Mouse (Mus musculus): Measurements from ENCODE around the gene Mill2. TPM values are rescaled to one million over a fixed set of nuclear protein-coding genes. Genes with fewer than 3 reads are reported as not detected.

The Mill2 gene
- polyA plus RNA-seq, 1 experiment from 2014 or later = 0.50 TPM

- Histone ChIP-seq H3K9me3 (ENCODE audit: control insufficient read depth, low read length) (no peaks in the 10 kb centered on the region), H3K27me3 (ENCODE audit: control insufficient read depth, insufficient read depth, low read length) (no peaks in the 10 kb centered on the region), H3K4me3 (replicated peaks; ENCODE audit: low read length) (peak overlapping the region; percentile 47), H3K9ac (peak overlapping the region; percentile 57), H3K4me2 (replicated peaks) (peak overlapping the region; percentile 79), H3K36me3 (replicated peaks; ENCODE audit: control insufficient read depth, insufficient read depth) (no peaks in the 10 kb centered on the region), H3K4me1 (replicated peaks; ENCODE audit: control insufficient read depth, insufficient read depth, low read length) (0 out of 2 replicates have a peak, but pooled peaks cover 4% of the 10 kb centered on the region), H3K27ac (no peak overlapping the region)
- ATAC-seq (ENCODE audit: low FRiP score) (peak; percentile 71), DNase-seq (ENCODE audit: low spot score) (peak; percentile 40)
- 32% methylated on average over 13 of the region's 14 CpGs for WGBS
Measured at GRCm38 (mm10) chr7:18872014-18872802, 32.4 kb downstream of the Mill2 start.

GRCm38 (mm10) chr7:18872816-18873215, 33.0 kb downstream of the Mill2 start:
- Histone ChIP-seq H3K36me3 (replicated peaks; ENCODE audit: control insufficient read depth, insufficient read depth) (no peaks in the 10 kb centered on the region), H3K9me3 (ENCODE audit: control insufficient read depth, low read length) (no peaks in the 10 kb centered on the region), H3K4me2 (replicated peaks) (peak overlapping the region; percentile 79), H3K27ac (no peak overlapping the region), H3K4me1 (replicated peaks; ENCODE audit: control insufficient read depth, insufficient read depth, low read length) (0 out of 2 replicates have a peak, but pooled peaks cover 4% of the 10 kb centered on the region), H3K4me3 (replicated peaks; ENCODE audit: low read length) (peak overlapping the region; percentile 47), H3K9ac (peak overlapping the region; percentile 57), H3K27me3 (ENCODE audit: control insufficient read depth, insufficient read depth, low read length) (no peaks in the 10 kb centered on the region)
- ATAC-seq (ENCODE audit: low FRiP score) (peak; percentile 38), DNase-seq (ENCODE audit: low spot score) (no peak)
- 2% methylated on average over 7 of the region's 7 CpGs for WGBS

- ATAC-seq (ENCODE audit: low FRiP score) (peak; percentile 80), DNase-seq (ENCODE audit: low spot score) (peak; percentile 91)
- Histone ChIP-seq H3K4me2 (replicated peaks) (peak overlapping the region; percentile 79), H3K4me1 (replicated peaks; ENCODE audit: control insufficient read depth, insufficient read depth, low read length) (0 out of 2 replicates have a peak, but pooled peaks cover 4% of the 10 kb centered on the region), H3K9me3 (ENCODE audit: control insufficient read depth, low read length) (no peaks in the 10 kb centered on the region), H3K27ac (no peak overlapping the region), H3K36me3 (replicated peaks; ENCODE audit: control insufficient read depth, insufficient read depth) (no peaks in the 10 kb centered on the region), H3K4me3 (replicated peaks; ENCODE audit: low read length) (peak overlapping the region; percentile 47), H3K27me3 (ENCODE audit: control insufficient read depth, insufficient read depth, low read length) (no peaks in the 10 kb centered on the region), H3K9ac (peak overlapping the region; percentile 57)
- under 1% methylated on average over 10 of the region's 10 CpGs for WGBS
Measured at GRCm38 (mm10) chr7:18873253-18873652, 33.5 kb downstream of the Mill2 start.

- Histone ChIP-seq H3K27ac (no peak overlapping the region), H3K36me3 (replicated peaks; ENCODE audit: control insufficient read depth, insufficient read depth) (no peaks in the 10 kb centered on the region), H3K4me1 (replicated peaks; ENCODE audit: control insufficient read depth, insufficient read depth, low read length) (0 out of 2 replicates have a peak, but pooled peaks cover 4% of the 10 kb centered on the region), H3K9ac (no peak overlapping the region), H3K9me3 (ENCODE audit: control insufficient read depth, low read length) (no peaks in the 10 kb centered on the region), H3K4me3 (replicated peaks; ENCODE audit: low read length) (no peak overlapping the region), H3K4me2 (replicated peaks) (no peak overlapping the region), H3K27me3 (ENCODE audit: control insufficient read depth, insufficient read depth, low read length) (no peaks in the 10 kb centered on the region)
- DNase-seq (ENCODE audit: low spot score) = no peak
- ATAC-seq (ENCODE audit: low FRiP score) = no peak
- 85% methylated on average over 5 of the region's 5 CpGs for WGBS
Measured at GRCm38 (mm10) chr7:18875372-18875771, 35.6 kb downstream of the Mill2 start.

- Histone ChIP-seq H3K9me3 (ENCODE audit: control insufficient read depth, low read length) (no peaks in the 10 kb centered on the region), H3K4me1 (replicated peaks; ENCODE audit: control insufficient read depth, insufficient read depth, low read length) (no peaks in the 10 kb centered on the region), H3K4me3 (replicated peaks; ENCODE audit: low read length) (no peak overlapping the region), H3K27me3 (ENCODE audit: control insufficient read depth, insufficient read depth, low read length) (no peaks in the 10 kb centered on the region), H3K9ac (no peak overlapping the region), H3K36me3 (replicated peaks; ENCODE audit: control insufficient read depth, insufficient read depth) (no peaks in the 10 kb centered on the region), H3K4me2 (replicated peaks) (no peak overlapping the region), H3K27ac (no peak overlapping the region)
- 72% methylated on average over 7 of the region's 7 CpGs for WGBS
- DNase-seq (ENCODE audit: low spot score) (no peak), ATAC-seq (ENCODE audit: low FRiP score) (no peak)
Measured at GRCm38 (mm10) chr7:18878691-18879090, 38.9 kb downstream of the Mill2 start.

GRCm38 (mm10) chr7:18883991-18884744, 44.4 kb downstream of the Mill2 start:
- no peak for ATAC-seq (ENCODE audit: low FRiP score)
- H3K27me3 ChIP-seq (ENCODE audit: control insufficient read depth, insufficient read depth, low read length) = no peaks in the 10 kb centered on the region
- no peaks in the 10 kb centered on the region for H3K4me1 ChIP-seq (replicated peaks; ENCODE audit: control insufficient read depth, insufficient read depth, low read length)
- no peak for DNase-seq (ENCODE audit: low spot score)
- 68% methylated on average over 9 of the region's 9 CpGs for WGBS
- H3K9me3 ChIP-seq (ENCODE audit: control insufficient read depth, low read length) = no peaks in the 10 kb centered on the region
- H3K4me3 ChIP-seq (replicated peaks; ENCODE audit: low read length) = no peak overlapping the region
- H3K27ac ChIP-seq = no peak overlapping the region; the same call in 1 of the 2 replicates
- H3K9ac ChIP-seq = no peak overlapping the region
- H3K4me2 ChIP-seq (replicated peaks) = no peak overlapping the region
- H3K36me3 ChIP-seq (replicated peaks; ENCODE audit: control insufficient read depth, insufficient read depth) = no peaks in the 10 kb centered on the region

GRCm38 (mm10) chr7:18884745-18885422, 45.1 kb downstream of the Mill2 start:
- Histone ChIP-seq H3K4me3 (replicated peaks; ENCODE audit: low read length) (no peak overlapping the region), H3K4me1 (replicated peaks; ENCODE audit: control insufficient read depth, insufficient read depth, low read length) (no peaks in the 10 kb centered on the region), H3K27me3 (ENCODE audit: control insufficient read depth, insufficient read depth, low read length) (no peaks in the 10 kb centered on the region), H3K27ac (0 out of 2 replicates have a peak overlapping the region, but pooled peaks have one; percentile 26), H3K9me3 (ENCODE audit: control insufficient read depth, low read length) (no peaks in the 10 kb centered on the region), H3K36me3 (replicated peaks; ENCODE audit: control insufficient read depth, insufficient read depth) (no peaks in the 10 kb centered on the region), H3K9ac (no peak overlapping the region), H3K4me2 (replicated peaks) (no peak overlapping the region)
- WGBS = 59% methylated on average over 13 of the region's 13 CpGs
- no peak for DNase-seq (ENCODE audit: low spot score)
- no peak for ATAC-seq (ENCODE audit: low FRiP score)

- ATAC-seq (ENCODE audit: low FRiP score) = no peak
- H3K36me3 ChIP-seq (replicated peaks; ENCODE audit: control insufficient read depth, insufficient read depth) = no peaks in the 10 kb centered on the region
- H3K27me3 ChIP-seq (ENCODE audit: control insufficient read depth, insufficient read depth, low read length) = no peaks in the 10 kb centered on the region
- no peak overlapping the region for H3K4me3 ChIP-seq (replicated peaks; ENCODE audit: low read length)
- no peak overlapping the region for H3K9ac ChIP-seq
- H3K4me1 ChIP-seq (replicated peaks; ENCODE audit: control insufficient read depth, insufficient read depth, low read length) = no peaks in the 10 kb centered on the region
- H3K27ac ChIP-seq = no peak overlapping the region
- no peak overlapping the region for H3K4me2 ChIP-seq (replicated peaks)
- H3K9me3 ChIP-seq (ENCODE audit: control insufficient read depth, low read length) = no peaks in the 10 kb centered on the region
- WGBS = 95% methylated on average over 1 of the region's 1 CpGs
- DNase-seq (ENCODE audit: low spot score) = no peak
Measured at GRCm38 (mm10) chr7:18886963-18887362, 47.2 kb downstream of the Mill2 start.

- no peak for DNase-seq (ENCODE audit: low spot score)
- Histone ChIP-seq H3K4me1 (replicated peaks; ENCODE audit: control insufficient read depth, insufficient read depth, low read length) (peaks cover 14% of the 10 kb centered on the region), H3K4me2 (replicated peaks) (no peak overlapping the region), H3K27ac (no peak overlapping the region), H3K9me3 (ENCODE audit: control insufficient read depth, low read length) (no peaks in the 10 kb centered on the region), H3K9ac (no peak overlapping the region), H3K27me3 (ENCODE audit: control insufficient read depth, insufficient read depth, low read length) (no peaks in the 10 kb centered on the region), H3K36me3 (replicated peaks; ENCODE audit: control insufficient read depth, insufficient read depth) (no peaks in the 10 kb centered on the region), H3K4me3 (replicated peaks; ENCODE audit: low read length) (no peak overlapping the region)
- ATAC-seq (ENCODE audit: low FRiP score) = no peak
- WGBS = 93% methylated on average over 8 of the region's 8 CpGs
Measured at GRCm38 (mm10) chr7:18890848-18891247, 51.1 kb downstream of the Mill2 start.

Measured in hindbrain, embryonic 14.5 days (tissue).